24 mouse cellular contexts compared by ENCODE assay signal in the genomic region with DNA sequence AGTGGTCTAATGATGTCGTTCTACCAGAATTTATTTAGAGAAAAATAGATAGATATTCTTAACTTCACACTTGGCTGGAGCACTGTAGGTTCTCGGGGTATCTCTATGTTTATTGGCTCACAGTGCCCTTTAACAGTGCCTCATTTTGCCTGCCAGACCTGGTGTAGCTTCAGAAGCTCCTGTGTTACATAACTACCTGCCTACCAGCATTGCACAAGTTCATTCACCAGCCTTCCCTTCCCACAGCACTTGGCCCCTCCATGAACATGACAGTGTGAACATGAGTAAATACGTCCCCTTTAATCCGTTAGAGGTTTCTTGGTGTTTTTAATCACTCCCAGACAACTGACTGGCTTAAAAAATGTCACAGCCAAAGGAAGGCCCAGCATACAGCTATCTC.
A peak's percentile ranks its signal among the peaks of the same experiment; 100 is the strongest.
DNase-seq lines count a peak whose midpoint lies in the region; ATAC-seq lines count a peak whose summit lies in the region.
"Had no signal": no experiment of that assay in that cellular context is flagged by ENCODE, and none has a peak within 500 bp of the region (broad histone marks: within the 10 kb centered on the region; RNA-seq: fewer than 3 reads in every experiment).

No protein-coding gene starts in this region.

- 73% methylated on average over 4 of the region's 4 CpGs for WGBS in forebrain, embryonic 12.5 days
- WGBS in forebrain, embryonic 10.5 days: 91% methylated on average over 4 of the region's 4 CpGs
- WGBS in forebrain, embryonic 13.5 days: 61% methylated on average over 4 of the region's 4 CpGs
- 49% methylated on average over 4 of the region's 4 CpGs for WGBS in forebrain, embryonic 16.5 days

- no peaks in the 10 kb centered on the region for H3K4me1 ChIP-seq in forebrain, embryonic 12.5 days
- H3K4me1 ChIP-seq in forebrain, embryonic 10.5 days: peaks cover 6% of the 10 kb centered on the region
- H3K4me1 ChIP-seq in forebrain, embryonic 13.5 days: peaks cover 13% of the 10 kb centered on the region
- H3K4me1 ChIP-seq in forebrain, embryonic 16.5 days (replicated peaks; ENCODE audit: control insufficient read depth, insufficient read depth, low read length): peaks cover 6% of the 10 kb centered on the region
- H3K4me1 ChIP-seq: embryonic facial prominence, embryonic 10.5 days; embryonic facial prominence, embryonic 13.5 days; hindbrain, embryonic 12.5 days; hindbrain, embryonic 15.5 days had no signal

- H3K4me2 ChIP-seq in forebrain, embryonic 12.5 days: no peak overlapping the region
- no peak overlapping the region for H3K4me2 ChIP-seq in forebrain, embryonic 13.5 days
- no peak overlapping the region for H3K4me2 ChIP-seq in forebrain, embryonic 16.5 days (ENCODE audit: low read length)
- H3K4me2 ChIP-seq: embryonic facial prominence, embryonic 13.5 days; heart, embryonic 11.5 days; hindbrain, embryonic 12.5 days; hindbrain, embryonic 15.5 days had no signal

- no peaks in the 10 kb centered on the region for H3K9me3 ChIP-seq in forebrain, embryonic 12.5 days
- no peaks in the 10 kb centered on the region for H3K9me3 ChIP-seq in forebrain, embryonic 10.5 days
- no peaks in the 10 kb centered on the region for H3K9me3 ChIP-seq in forebrain, embryonic 13.5 days (replicated peaks)
- H3K9me3 ChIP-seq in forebrain, embryonic 16.5 days (ENCODE audit: control insufficient read depth, low read length): no peaks in the 10 kb centered on the region
- H3K9me3 ChIP-seq: embryonic facial prominence, embryonic 10.5 days; embryonic facial prominence, embryonic 13.5 days; G1E; hindbrain, embryonic 12.5 days; hindbrain, embryonic 15.5 days had no signal

- peaks cover 7% of the 10 kb centered on the region; the same call in 1 of the 2 replicates for H3K27me3 ChIP-seq in forebrain, embryonic 12.5 days
- H3K27me3 ChIP-seq in forebrain, embryonic 10.5 days (ENCODE audit: poor library complexity, severe bottlenecking): no peaks in the 10 kb centered on the region
- peaks cover 5% of the 10 kb centered on the region for H3K27me3 ChIP-seq in forebrain, embryonic 13.5 days
- no peaks in the 10 kb centered on the region for H3K27me3 ChIP-seq in forebrain, embryonic 16.5 days (replicated peaks; ENCODE audit: control insufficient read depth, insufficient read depth, low read length)
- H3K27me3 ChIP-seq: CH12.LX; embryonic facial prominence, embryonic 13.5 days; hindbrain, embryonic 12.5 days; hindbrain, embryonic 15.5 days; Patski had no signal

- peak; percentile 57; the same call in 1 of the 2 replicates for ATAC-seq in forebrain, embryonic 12.5 days (ENCODE audit: low FRiP score)
- peak; percentile 26 for ATAC-seq in forebrain, embryonic 13.5 days
- peak; percentile 7 for ATAC-seq in forebrain, embryonic 16.5 days
- peak; percentile 49 for ATAC-seq in megakaryocyte, adult 5-6 weeks (ENCODE audit: poor library complexity, severe bottlenecking)
- ATAC-seq: intestine, postnatal 0 days; Patski had no signal

- no peak for DNase-seq in forebrain, embryonic 10.5 days (ENCODE audit: extremely low spot score, low spot score)
- no peak for DNase-seq in gastrocnemius, postnatal 10 days
- DNase-seq in frontal cortex, postnatal 10 days (ENCODE audit: low spot score in 2 of 2): no peak
- DNase-seq: adrenal gland, postnatal 10 days; B cell, adult 2 months; cerebellum, adult 11 months; cerebellum, adult 2 months; cerebellum, adult 9-11 months; cerebellum, postnatal 25 days; gastrocnemius, postnatal 36 days had no signal

- peak overlapping the region; percentile 46 for H3K27ac ChIP-seq in forebrain, embryonic 12.5 days
- H3K27ac ChIP-seq in forebrain, embryonic 10.5 days: no peak overlapping the region
- peak overlapping the region; percentile 61 for H3K27ac ChIP-seq in forebrain, embryonic 13.5 days
- peak overlapping the region; percentile 60 for H3K27ac ChIP-seq in forebrain, embryonic 16.5 days (ENCODE audit: low read length)
- H3K27ac ChIP-seq: embryonic facial prominence, embryonic 10.5 days; embryonic facial prominence, embryonic 13.5 days; hindbrain, embryonic 12.5 days; hindbrain, embryonic 15.5 days had no signal

- no peak overlapping the region for H3K9ac ChIP-seq in forebrain, embryonic 12.5 days
- no peak overlapping the region for H3K9ac ChIP-seq in forebrain, embryonic 13.5 days
- H3K9ac ChIP-seq in forebrain, embryonic 16.5 days (replicated peaks; ENCODE audit: low read depth, low read length): no peak overlapping the region
- H3K9ac ChIP-seq: embryonic facial prominence, embryonic 13.5 days; hindbrain, embryonic 12.5 days; hindbrain, embryonic 15.5 days had no signal

- H3K4me3 ChIP-seq in forebrain, embryonic 12.5 days (replicated peaks): no peak overlapping the region
- H3K4me3 ChIP-seq in forebrain, embryonic 10.5 days: no peak overlapping the region
- no peak overlapping the region for H3K4me3 ChIP-seq in forebrain, embryonic 13.5 days
- H3K4me3 ChIP-seq in forebrain, embryonic 16.5 days (replicated peaks; ENCODE audit: low read length): no peak overlapping the region
- H3K4me3 ChIP-seq: embryonic facial prominence, embryonic 10.5 days; embryonic facial prominence, embryonic 13.5 days; erythroblast, embryonic 14.5 days; hindbrain, embryonic 12.5 days; hindbrain, embryonic 15.5 days had no signal

- H3K36me3 ChIP-seq in forebrain, embryonic 12.5 days (replicated peaks): no peaks in the 10 kb centered on the region
- no peaks in the 10 kb centered on the region for H3K36me3 ChIP-seq in forebrain, embryonic 10.5 days (replicated peaks)
- no peaks in the 10 kb centered on the region for H3K36me3 ChIP-seq in forebrain, embryonic 13.5 days (ENCODE audit: poor library complexity, severe bottlenecking)
- no peaks in the 10 kb centered on the region for H3K36me3 ChIP-seq in forebrain, embryonic 16.5 days (ENCODE audit: control insufficient read depth, insufficient read depth)
- H3K36me3 ChIP-seq: embryonic facial prominence, embryonic 10.5 days; embryonic facial prominence, embryonic 13.5 days; G1E; hindbrain, embryonic 12.5 days; hindbrain, embryonic 15.5 days had no signal

Comparison
In these comparisons a context has a peak if more than half of its experiments do, and no peak if none do; other contexts are left out.
1. ATAC-seq: peak in every context shown above with its lines; median percentile 57 in forebrain, embryonic 12.5 days; 49 in megakaryocyte, adult 5-6 weeks; 26 in forebrain, embryonic 13.5 days; 7 in forebrain, embryonic 16.5 days.